Mouse (Mus musculus) kidney, postnatal 14 days (tissue): ENCODE results near the gene Vps26a.

Source experiments
- DNase-seq: peaks from one replicate; pipeline ENCODE4 v3.0.0; 2022; ENCODE audit warnings: mixed read lengths

Gene Vps26a

DNA sequence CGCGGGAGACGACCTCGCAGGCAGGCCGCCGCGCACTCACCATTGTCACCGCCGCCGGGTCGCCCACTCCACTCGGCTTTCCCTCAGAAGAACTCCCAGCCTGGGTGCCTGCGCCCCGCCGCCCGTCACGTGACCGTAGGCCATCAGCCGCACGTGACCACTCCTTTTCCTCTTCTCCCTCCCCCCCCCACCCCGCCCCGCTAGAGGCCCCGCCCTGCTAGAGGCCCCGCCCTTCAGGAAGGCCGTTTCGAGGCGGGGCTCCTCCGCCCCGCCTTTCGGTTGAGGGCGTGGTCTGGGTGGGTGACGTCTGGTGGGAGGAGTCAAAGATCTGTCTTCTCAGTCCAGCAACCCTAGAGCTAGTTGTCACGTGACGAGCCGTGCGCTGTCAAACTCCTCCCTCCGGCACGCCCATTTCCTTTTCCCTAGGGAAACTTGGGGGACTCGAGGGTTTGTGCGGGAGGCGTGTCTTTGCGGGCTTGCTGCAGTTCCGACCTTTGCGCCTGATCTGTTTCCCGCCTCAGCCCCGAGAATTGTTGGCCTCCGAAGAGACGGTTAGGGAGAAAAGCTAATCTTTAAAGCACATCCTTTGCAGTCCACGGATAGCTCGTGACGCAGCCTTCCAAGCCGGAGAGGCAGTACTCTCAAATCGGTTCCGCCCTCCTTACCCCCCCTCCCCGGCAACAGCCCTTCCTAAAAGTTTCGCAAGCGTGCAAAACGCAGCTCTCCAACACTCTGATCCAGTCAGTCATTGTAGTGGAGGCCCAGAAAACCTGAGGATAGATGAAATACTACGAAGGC is at the start of gene Vps26a:
Gene Vps26a (minus strand): TSS at position 188 of the 798 bp plus-strand sequence.
- DNase-seq: peak; percentile 99

DNA sequence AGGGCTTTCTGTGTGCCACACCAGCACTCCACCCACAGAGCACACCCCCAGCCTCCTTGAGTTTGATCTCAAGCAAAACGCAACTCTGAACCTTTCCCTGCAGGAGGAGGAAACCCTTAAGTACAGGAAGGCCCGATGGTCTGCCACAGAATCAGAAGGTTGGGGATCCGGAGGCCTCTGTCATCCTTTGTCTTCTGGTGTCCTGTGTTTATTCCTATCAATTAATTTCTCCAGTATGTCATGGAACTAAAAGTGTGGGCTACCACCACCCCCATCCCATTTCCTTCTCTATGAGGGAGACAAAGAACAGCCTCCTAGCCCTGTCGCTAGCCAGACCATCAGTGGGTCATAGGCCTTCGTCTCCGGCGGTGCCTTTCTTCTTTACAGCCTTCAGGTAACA is 47.9 kb upstream of the Vps26a start:
- no peak for DNase-seq

DNA sequence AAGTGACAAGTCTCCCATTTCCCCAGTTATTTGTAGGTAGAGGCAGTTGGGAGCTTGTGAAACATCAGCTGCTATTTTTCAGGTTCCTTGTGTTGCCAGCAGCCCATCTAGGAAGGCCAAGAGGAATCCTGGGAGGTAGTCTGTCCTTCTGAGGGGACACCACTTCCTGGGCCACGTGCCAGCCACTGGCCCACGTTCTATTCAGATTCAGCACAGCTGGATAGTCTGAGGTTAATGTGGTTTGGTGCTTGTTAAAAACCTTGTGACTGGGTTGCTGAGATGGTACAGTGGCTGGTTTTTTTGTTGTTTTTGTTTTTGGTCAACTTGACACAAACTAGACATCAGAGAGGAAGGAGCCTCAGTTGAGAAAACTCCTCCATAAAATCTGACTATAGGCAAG is 46.2 kb upstream of the Vps26a start:
- DNase-seq: no peak

DNA sequence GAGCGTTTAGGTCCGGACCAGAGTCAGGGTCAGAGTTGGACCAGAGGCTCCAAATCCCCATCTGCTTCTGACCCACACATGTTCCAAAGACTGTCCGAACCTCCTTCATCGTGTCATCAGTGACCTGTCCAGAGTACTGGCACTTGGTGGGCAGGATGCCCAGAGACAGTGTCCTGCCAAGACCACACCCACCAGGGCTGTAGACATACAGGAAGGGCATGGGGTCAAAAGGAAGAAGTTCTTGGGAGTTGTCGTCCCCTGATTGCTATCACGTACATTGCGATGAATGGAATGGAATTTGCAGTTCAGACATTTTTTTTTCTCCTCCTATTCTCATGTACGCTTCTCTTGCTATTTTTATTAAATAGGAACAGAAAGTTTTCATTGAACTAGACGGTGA is 43.6 kb upstream of the Vps26a start:
- peak; percentile 85 for DNase-seq

DNA sequence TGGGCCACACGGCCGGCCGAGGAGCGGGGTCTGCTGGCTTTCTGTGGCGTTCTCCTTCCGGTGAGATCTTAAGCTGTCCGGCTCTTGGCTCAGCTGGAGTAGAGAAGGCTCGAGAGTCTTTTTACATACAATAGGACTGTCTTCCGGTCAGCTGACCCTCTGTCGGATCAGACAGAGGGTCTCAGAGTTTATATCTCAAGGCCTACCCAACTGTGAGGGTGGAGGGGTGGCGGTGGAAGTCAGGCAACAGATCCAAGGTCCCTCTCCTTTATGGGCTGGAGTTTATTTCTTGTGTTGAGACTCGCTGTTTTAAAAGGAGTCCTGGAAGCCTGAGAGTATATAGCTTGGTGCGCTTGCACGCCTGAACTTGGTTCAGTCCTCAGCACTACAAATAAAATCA is 40.7 kb upstream of the Vps26a start, which contains the start of gene Srgn:
Gene Srgn (minus strand): TSS at position 101 of the 400 bp plus-strand sequence.
- no peak for DNase-seq

DNA sequence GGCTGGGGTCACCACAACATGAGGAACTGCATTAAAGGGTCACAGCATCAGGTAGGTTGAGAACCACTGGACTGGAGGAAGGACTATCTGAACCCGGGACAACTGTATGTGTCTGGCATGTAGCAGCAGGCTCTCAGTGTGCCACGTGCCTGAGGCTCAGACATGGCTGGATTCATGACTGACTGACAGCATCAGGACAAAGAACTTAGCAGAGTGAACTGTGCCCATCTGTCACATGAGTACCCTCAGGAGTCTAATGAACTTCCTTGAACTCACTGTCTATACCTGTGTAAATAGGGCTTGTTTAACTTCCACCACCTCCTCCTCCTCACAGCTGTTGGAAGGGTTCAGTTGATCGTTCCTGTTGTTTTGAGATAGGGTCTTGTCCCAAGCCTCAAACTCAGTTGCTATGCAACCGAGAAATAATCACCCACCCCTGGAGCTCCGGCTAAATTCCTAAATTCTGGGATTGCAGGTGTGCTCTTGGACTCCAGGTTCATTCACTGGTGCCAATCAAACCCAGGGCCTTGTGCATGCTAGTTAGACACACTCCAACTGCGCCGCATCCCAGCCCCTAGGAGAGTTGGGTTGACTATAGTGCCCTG is 35.8 kb upstream of the Vps26a start:
- DNase-seq: no peak

DNA sequence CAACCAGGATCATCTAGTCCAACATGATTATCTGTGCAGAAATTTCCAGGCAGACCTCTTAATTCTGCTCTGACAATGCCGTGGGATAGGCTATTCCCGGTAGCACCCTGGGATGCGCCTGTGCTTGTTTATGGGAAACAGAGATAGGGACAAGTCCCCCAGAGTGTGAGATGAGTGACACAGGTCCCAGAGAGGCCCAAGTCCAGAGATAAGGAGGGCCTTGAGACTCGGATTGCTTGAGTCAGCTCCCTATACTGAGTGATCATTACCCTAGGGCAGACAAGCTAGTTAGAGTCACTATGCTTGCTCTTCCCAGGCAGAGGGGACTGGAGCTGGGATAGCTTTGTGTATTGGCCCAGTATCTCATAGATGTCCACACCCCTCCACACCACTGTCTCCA is 35.2 kb upstream of the Vps26a start:
- no peak for DNase-seq

DNA sequence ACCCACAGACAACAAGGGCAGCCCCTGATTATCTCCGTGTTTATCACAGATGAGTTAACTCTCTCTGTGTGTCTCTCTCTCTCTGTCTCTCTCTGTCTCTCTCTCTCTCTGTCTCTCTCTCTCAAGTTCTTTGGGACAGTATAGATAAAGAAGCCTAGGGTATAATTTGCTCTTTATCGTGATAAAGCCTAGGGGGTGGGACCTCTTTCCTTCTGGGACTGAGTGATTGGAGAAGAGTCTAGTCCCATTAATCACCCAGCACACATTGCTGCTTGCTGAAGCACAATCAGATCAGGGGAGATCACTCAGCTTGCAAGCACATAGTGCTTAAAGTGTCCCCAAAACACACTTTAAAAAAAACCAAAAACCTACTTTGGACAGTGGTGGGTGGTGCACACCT is 34.3 kb upstream of the Vps26a start:
- no peak for DNase-seq

DNA sequence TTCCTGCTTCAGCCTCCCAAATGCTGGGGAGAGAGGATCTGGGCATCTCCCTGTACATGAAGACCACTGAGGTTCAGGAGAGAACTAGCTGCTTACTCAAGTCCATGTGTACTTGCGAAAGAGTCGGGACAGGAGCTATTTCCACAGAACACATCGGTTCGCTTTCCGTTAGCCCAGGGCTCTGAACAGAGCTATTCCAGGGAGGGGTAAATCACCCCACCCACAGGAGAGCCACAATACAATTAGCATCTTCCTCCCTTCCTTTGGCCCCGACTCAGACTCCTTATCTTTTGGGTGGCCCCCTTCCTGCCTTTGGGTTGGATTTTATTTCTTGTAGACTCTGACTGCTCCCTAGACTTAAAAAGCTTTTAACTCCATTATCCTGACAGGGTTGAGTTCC is 30.9 kb upstream of the Vps26a start:
- DNase-seq: no peak

DNA sequence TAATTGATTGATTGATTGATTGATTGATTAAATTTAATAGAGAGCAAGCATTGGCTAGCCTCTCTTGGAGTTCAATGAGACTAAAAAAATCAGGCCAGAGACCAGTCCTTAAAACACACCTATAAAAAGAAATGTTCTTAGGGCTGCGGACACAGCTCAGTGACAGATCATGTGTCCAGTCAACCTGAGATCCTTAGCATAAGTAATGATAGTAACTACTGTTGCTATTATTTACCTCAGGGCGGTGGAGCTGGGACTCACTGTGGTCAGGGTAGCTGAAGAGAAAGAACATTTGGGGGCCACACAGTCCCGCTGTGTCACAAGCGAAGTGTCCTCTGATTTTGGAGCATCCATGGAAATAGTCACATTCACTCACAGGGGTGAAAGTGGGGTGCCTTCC is 26.2 kb upstream of the Vps26a start:
- DNase-seq: no peak

DNA sequence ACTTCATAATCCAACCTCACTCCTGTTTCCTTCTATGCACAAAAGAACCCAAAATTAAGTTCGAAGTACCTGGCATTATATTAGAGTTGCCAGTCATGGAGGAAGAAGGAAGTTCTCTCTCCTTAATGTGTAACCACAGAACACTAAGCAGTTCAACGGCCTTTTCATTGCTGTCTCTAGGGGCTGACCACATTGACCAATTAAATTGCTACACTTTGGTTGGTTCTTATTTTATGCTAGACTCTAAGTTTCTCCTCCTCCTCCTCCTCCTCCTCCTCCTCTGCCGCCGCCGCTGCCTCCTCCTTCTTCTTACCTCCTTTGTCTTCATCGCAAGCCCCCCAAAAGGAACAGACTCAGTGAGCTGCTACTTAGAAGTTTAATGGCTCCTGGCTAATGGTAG is 24.9 kb upstream of the Vps26a start:
- DNase-seq: no peak

DNA sequence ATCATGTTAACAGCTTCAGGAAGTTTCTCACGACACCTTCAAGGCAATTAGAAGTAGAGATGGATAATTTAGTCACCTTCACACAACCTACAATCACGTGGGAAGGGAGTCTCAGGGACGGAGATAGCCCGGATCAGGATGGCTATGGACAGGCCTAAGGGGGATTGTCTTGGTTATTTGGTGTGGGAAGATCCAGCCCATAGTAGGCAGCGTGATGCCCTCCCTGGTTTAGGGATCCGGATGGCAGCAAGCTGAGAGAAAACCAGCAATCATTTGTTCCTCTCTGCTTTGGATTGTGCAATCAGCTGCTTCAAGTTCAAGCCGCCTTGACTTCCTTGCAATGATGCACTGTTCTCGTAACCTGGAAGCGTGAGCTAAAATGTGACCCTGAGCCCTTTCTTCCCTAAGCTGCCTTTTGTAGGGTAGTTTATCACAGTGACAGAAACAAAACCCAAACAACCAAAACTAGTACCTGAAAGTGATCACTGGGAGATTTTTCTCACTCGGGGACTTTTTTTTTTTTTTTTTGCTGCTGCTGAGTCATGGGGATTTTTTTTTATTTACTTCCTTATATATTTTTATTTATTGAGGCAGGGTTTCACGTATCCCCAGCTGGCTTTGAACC is 22.5 kb upstream of the Vps26a start:
- no peak for DNase-seq

DNA sequence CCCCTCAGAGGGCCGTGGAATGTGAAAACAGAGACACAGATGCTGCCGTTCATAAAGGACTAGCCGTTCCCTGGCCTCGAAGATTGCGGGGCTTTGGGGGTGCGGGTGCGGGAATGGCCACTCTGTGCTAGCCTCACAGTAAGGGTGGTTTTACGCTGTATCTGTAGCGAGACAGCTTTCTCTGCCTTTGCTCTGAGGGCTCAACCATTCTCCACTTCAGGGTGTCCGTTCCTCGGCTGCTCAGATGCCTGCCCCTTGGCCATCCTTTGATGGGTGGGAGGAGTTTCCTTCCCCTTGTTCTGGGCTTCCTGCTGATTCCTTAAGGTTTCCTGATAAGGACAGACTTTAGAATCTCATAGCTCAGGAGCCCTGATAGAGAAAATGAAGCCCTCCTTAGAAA is 21.9 kb upstream of the Vps26a start:
- peak; percentile 64 for DNase-seq

DNA sequence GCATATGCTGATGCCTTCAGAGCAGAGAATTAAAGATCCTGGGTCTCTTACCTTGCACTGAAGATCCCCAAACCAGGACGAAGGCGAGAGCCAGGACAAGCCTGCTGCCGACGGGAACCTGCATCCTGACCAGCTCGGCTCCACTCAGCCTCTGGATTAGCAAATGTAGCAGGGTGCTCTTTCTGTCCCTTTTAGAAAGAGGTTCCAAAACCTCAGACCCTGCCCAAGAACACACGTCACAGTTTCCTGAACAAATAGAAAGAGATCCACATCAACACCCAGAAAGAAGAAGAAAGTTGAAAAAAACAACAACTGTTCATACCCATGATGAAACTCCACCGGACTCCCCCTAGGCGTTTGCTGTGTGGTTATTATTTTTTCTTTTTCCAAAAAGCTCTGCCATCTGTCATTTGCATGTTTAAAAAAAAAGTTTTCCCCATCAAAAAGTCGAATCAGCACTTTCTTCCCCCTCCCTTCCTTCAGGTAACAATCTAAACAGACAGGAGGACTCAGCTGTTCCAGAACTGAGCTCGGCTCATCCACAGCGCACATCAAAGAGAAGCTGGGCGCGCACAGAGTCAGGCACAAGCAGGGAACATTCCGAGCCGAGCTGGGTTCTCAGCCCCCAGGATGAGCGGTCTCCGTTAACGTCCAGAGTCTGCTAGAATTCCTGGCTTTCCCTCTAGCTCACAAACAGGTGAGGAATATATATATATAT is 21.1 kb upstream of the Vps26a start:
- peak; percentile 73 for DNase-seq

DNA sequence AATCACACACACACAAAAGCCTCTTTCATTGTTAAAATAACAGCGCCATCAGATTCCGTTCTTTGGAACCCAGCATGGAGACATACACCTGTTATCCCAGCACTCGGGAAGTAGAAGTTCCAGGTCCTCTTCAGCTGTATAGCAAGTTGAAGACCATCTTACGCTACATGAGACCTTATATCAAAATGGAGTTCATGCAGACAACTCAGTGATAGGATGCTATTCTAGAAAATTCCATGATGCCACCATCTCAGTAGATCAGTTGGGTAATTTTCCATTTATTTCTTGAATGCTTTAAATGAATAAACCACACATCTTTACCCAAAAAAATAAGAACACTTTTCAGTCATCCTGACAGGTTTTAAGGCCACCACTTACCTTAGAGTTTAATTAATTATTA is 20.5 kb upstream of the Vps26a start:
- DNase-seq: no peak

DNA sequence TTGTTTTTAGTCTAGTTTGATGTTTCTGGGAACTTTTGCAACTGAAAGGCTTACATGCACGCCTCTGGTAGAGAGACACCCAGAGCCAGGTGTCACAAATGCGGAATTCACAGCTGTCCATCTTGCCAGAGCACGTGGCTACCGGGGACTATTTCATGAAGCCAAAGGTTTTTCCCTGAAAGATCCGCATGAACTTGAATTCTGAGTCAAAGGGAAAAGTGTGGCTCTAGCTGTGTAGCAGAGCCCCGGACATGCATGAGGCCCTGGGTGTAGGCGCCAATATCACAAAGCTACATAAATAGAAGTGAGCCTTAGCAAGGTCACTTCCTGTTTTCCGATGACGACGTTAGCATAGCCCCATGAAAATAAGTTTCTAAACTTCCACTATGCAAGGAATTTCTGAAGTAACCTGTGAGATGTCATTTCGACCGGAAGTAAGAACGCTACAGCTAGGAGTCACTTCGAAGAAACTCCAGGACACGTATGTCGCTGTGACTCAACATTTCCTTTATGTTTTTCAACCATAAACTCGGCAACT is 19.5 kb upstream of the Vps26a start:
- no peak for DNase-seq

DNA sequence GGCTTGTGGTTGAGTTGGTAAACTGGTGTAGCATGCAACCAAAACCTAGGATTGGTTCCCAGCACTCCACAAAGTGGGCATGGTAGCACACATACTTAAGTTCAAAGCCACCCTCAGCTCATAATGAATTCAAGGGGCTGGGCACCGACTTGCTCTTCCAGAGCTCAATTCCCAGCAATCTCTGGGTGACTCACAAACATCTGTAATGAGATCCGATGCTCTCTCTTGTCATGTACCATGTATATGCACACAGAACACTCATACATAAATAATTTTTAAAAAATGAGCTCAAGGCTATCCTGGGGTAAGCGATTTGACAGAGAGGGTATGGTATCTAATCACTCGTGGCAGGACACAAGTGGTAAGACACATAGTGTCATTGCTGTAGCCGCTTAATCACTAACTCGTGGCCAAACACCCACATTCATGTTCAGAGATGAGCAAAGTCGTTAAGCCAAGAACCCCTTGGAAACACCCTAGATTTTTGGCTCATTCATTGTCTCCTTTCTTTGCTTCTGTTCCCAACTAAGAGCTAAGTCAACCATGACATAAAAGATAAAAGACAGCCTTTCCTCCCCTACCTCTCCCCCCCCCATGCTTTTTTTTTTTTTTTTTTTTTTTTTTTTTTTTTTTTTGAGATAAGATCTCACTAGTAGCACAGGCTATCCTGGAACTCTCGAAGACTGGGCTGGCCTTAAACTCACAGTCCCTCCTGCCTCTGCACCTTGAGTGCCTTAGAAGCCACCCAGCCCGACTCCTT is 18.8 kb upstream of the Vps26a start:
- no peak for DNase-seq

DNA sequence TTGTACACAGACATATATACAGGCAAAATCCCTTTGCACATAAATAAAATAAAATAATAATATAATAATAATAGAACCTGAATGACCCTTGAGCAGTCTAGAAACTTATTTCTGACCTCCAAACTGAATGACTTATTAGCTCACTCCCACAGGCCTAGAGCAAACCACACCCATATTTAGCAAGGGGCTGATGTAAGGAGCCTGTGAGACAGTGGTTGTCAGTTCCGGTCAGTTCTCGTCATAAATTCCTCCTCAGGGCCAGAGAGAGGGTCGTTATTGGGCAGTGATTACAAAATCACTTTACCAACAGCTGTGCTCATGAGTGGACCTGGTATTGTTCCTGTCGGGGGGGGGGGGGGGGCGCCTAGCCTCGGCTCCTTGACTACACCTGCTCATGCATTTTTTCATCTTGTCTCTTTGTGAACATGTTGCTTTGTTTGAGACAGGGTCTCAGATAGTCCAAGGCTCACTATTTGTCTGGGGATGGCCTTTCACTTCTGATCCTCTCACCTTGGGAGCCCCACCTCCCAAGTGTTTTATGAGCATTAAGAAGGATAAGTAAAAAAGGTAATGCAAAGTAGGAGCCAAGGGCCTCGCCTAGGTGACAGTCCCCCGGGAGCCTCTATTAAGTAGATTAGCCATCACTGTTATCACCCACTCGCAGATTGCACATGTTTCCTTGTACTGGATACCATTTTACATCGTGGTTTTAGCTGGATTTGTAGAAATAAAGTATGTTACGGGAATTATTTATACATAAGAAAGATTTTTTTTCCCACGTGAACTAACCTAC is 17.4 kb upstream of the Vps26a start:
- no peak for DNase-seq

DNA sequence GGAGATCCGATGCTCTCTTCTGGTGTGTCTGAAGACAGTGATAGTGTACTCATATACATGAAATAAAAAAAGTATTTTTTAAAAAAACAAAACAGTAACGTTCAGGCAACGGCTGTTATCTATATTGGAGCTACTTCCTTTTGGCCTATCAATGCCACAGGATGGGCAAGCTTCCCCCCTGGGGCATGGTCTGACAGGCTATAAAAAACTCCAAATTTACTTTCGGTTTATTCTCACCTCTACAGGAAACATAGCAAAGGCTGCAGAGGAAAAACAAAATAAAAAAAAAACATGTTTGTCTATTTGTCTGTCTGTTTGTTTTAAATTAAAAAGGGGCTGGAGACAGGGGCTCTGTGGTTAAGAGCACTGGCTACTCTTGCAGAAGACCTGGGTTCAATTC is 16.7 kb upstream of the Vps26a start:
- DNase-seq: peak; percentile 27

DNA sequence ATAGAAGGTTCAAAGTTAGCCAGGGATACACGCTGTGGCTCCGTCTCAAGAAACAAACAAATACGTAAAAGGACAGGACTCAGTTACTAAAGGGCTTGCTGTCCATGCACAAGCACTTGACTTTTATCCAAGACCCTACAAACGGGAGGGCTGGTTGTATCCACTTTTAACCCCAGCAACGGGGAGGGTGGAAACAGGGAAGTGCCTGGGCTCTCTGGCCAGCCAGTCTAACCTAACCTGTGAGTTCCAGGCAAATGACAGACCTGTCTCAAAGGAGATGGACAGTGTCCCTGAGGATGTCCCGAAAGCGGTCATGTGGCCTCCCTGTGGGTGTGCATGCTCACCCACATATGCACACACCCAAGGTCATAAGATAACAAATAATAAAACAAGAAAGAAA is 15.3 kb upstream of the Vps26a start:
- DNase-seq: no peak

DNA sequence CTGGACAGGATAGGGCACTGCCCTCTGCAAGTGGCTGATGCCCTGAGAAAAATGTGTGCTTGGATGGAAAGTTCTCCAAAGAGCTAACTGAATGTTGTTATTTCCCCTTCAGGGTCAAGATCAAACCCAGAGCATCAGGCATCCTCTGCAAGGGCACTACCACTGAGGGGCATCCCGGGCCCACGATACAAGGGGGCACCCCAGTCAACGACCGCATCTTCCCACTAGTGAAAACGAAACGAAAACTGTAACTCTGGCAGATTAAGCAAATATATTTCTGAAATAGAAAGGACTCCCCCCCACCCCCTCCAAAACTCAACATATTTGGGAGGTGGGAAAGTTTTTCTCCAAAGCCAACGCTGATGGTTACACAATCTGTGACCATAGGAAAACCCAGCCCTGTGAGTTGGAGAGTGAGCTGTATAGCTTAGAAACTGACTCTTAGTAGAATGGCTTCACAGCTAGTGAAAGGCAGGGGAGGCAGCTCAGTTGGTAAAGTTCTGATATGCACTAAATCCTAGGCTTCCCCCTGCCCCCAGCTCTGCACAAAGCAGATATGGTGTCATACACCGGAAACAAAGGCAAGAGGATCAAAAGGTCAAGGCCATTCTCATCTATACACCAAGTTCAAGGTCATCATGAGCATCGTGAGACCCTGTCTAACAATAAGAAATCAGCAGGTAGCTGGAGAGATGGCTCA is 14.5 kb upstream of the Vps26a start:
- no peak for DNase-seq
